Mouse (Mus musculus) thymus, postnatal 4 days (tissue): Measurements from ENCODE around the gene Chrm4.

ENCODE experiments used
- DNase-seq: peaks from one replicate; pipeline ENCODE4 v3.0.0; 2021

The Chrm4 gene

GRCm38 (mm10) chr2:91944170-91944950 is 17.3 kb downstream of the Chrm4 start:
- DNase-seq, result peak; percentile 94

- peak; percentile 50 for DNase-seq
These were observed 18.4 kb downstream of the Chrm4 start, which contains the start of gene Gm9821 for GRCm38 (mm10) chr2:91945483-91945882. TSS of gene Gm9821 (plus strand) at chr2:91945703.

GRCm38 (mm10) chr2:91946836-91947235 is 19.8 kb downstream of the Chrm4 start:
- DNase-seq, result no peak

- no peak for DNase-seq
These were observed 20.5 kb downstream of the Chrm4 start for GRCm38 (mm10) chr2:91947397-91948150.

- no peak for DNase-seq
These were observed 21.1 kb downstream of the Chrm4 start for GRCm38 (mm10) chr2:91948151-91948509.

- DNase-seq, result no peak
These were observed 21.8 kb downstream of the Chrm4 start for GRCm38 (mm10) chr2:91948792-91949241.

GRCm38 (mm10) chr2:91949411-91950274 is 22.6 kb downstream of the Chrm4 start:
- peak; percentile 63 for DNase-seq

GRCm38 (mm10) chr2:91950275-91951085 is 23.4 kb downstream of the Chrm4 start:
- DNase-seq, result peak; percentile 76

- no peak for DNase-seq
These were observed 26.8 kb downstream of the Chrm4 start for GRCm38 (mm10) chr2:91953825-91954224.

GRCm38 (mm10) chr2:91955121-91955591 is 28.1 kb downstream of the Chrm4 start:
- peak; percentile 11 for DNase-seq

GRCm38 (mm10) chr2:91955875-91956274 is 28.8 kb downstream of the Chrm4 start:
- DNase-seq, result no peak

- peak; percentile 80 for DNase-seq
These were observed 30.0 kb downstream of the Chrm4 start for GRCm38 (mm10) chr2:91957096-91957495.

- DNase-seq, result no peak
These were observed 31.0 kb downstream of the Chrm4 start for GRCm38 (mm10) chr2:91958049-91958448.

- peak; percentile 82 for DNase-seq
These were observed 31.8 kb downstream of the Chrm4 start for GRCm38 (mm10) chr2:91958701-91959457.

GRCm38 (mm10) chr2:91959544-91960410 is 32.7 kb downstream of the Chrm4 start:
- DNase-seq, result no peak

GRCm38 (mm10) chr2:91960459-91960858 is 33.4 kb downstream of the Chrm4 start:
- DNase-seq, result no peak

- peak; percentile 58 for DNase-seq
These were observed 35.1 kb downstream of the Chrm4 start for GRCm38 (mm10) chr2:91961901-91962761.

- peak; percentile 71 for DNase-seq
These were observed 35.9 kb downstream of the Chrm4 start for GRCm38 (mm10) chr2:91962864-91963401.

- peak; percentile 98 for DNase-seq
These were observed 36.4 kb downstream of the Chrm4 start for GRCm38 (mm10) chr2:91963443-91963932.
